Mouse (Mus musculus) kidney, adult 2 months (tissue): Measurements from ENCODE around the gene Skint6. TPM values are rescaled to one million over a fixed set of nuclear protein-coding genes. Genes with fewer than 3 reads are reported as not detected.

ENCODE experiments used
- DNase-seq: peaks from one replicate; pipeline ENCODE4 v3.0.0; 2021
- H3K27ac ChIP-seq: fragments of 200-500 bp; 2 replicates; pipeline ENCODE4 v1.5.1; 2012; ENCODE audit warnings: low read depth, low read length, control low read depth, inconsistent platforms; ENCODE audit not compliant: insufficient read depth
- H3K27me3 ChIP-seq: fragments of 200-500 bp; replicated peaks from 2 replicates; pipeline ENCODE4 v1.6.1; 2012; ENCODE audit warnings: mild to moderate bottlenecking, moderate library complexity, low read length, inconsistent platforms; ENCODE audit not compliant: control insufficient read depth, insufficient read depth
- H3K36me3 ChIP-seq: fragments of 200-500 bp; 2 replicates; pipeline ENCODE4 v1.6.1; 2012; ENCODE audit warnings: mild to moderate bottlenecking, moderate library complexity, low read length, inconsistent platforms; ENCODE audit not compliant: control insufficient read depth, insufficient read depth
- H3K4me1 ChIP-seq: fragments of 200-500 bp; 2 replicates; pipeline ENCODE4 v1.6.1; 2011; ENCODE audit warnings: low read length; ENCODE audit not compliant: control insufficient read depth, insufficient read depth
- H3K4me3 ChIP-seq: fragments of 200-500 bp; 2 replicates; pipeline ENCODE4 v1.5.1; 2011; ENCODE audit warnings: mild to moderate bottlenecking, low read depth, low read length, control low read depth; ENCODE audit not compliant: insufficient read depth
- CTCF ChIP-seq: fragments of 200-500 bp; conservative IDR thresholded peaks from 2 replicates; pipeline ENCODE4 v1.5.1; 2011; ENCODE audit warnings: low read depth, mild to moderate bottlenecking, control low read depth, low read length, moderate library complexity, mixed read lengths; ENCODE audit not compliant: insufficient read depth, insufficient read length
- POLR2A ChIP-seq: fragments of 200-500 bp; IDR thresholded peaks from one replicate; pipeline ENCODE4 v1.6.1; 2011; ENCODE audit warnings: low read depth, low read length, control low read depth
- WGBS: fragments of 180-500 bp; shearing (Covaris S2); methylation state at CpG from one replicate; pipeline ENCODE4 v1.1.7; 2018; 5-methylcytosine and 5-hydroxymethylcytosine counted together
- polyA plus RNA-seq: library from polyadenylated mRNA; depleted of rRNA; stranded (reverse); fragments of >200 nt; gene quantifications from 2 replicates; pipeline ENCODE4 v1.2.3, GENCODE M21; 2012

Skint6 gene
- polyA plus RNA-seq, 1 experiment: not detected

GRCm38 (mm10) chr4:112790646-112791045 lies 496.1 kb downstream of the Skint6 start:
- peak; percentile 1 for DNase-seq
- H3K4me1 ChIP-seq: no peaks in the 10 kb centered on the region
- no peak for TF ChIP-seq POLR2A
- peak; percentile 28; the same call in 1 of the 2 replicates for TF ChIP-seq CTCF
- WGBS: 2% methylated on average over 1 of the region's 1 CpGs
- H3K27me3 ChIP-seq: no peaks in the 10 kb centered on the region
- H3K4me3 ChIP-seq: no peak overlapping the region
- H3K27ac ChIP-seq: no peak overlapping the region
- H3K36me3 ChIP-seq: no peaks in the 10 kb centered on the region

DNA sequence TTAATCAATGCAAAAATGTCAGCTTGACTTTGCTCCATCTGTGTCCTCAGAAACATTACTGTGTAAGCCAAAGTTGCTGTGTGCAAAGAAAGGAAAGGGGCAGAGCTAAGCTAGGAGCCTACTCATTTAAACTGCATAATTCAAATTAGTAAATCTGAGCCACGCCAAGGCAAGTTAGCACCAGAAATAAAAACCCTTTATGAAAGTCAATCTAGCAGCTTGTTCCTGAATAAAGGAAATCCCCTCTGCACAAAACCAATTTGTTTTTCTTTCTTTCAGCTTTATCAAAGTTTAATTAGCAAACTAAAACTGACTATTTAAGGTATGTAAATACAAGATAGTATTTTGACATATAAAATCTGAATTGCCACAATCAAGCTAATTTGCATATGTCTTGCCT lies 512.0 kb downstream of the Skint6 start, which contains the start of gene Skint10:
Gene Skint10 (minus strand): TSS at position 101 of the 400 bp plus-strand sequence.
- 84% methylated on average over 1 of the region's 1 CpGs for WGBS
- no peak for DNase-seq
- no peak for TF ChIP-seq POLR2A
- TF ChIP-seq CTCF: no peak

More for the DNA sequence above, 512.0 kb downstream of the Skint6 start, which contains the start of gene Skint10:
- H3K27me3 ChIP-seq: no peaks in the 10 kb centered on the region
- no peaks in the 10 kb centered on the region for H3K4me1 ChIP-seq
- H3K4me3 ChIP-seq: no peak within 1 kb of the TSS
- H3K36me3 ChIP-seq: no peaks in the 10 kb centered on the region
- H3K27ac ChIP-seq: no peak within 1 kb of the TSS
